Mouse (Mus musculus): ENCODE data around the gene Tead1.

Gene Tead1

DNA sequence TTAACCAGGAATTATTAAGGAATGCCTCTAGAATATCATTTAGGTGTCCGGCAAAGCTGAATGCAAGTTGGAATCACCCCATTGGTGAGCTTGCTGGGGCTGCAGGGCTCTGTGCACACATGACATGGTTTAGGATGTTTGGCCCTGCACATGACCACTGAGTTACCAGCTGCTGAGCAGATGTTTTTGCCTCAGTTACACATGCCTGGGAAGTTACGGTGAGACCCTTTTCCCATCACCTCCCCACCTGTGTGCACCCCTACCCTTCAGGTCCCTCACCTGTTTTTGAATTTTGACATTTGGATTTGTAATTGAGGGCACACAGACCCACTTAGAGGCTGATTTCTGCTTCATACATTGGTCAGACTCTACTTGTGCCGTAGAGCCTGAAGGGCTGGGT lies 6.9 kb downstream of the Tead1 start:
- DNase-seq (ENCODE audit: low spot score in 2 of 2), result no peak

GRCm38 (mm10) chr7:112686586-112686985 lies 7.5 kb downstream of the Tead1 start:
- no peak for DNase-seq (ENCODE audit: low spot score in 2 of 2)

DNA sequence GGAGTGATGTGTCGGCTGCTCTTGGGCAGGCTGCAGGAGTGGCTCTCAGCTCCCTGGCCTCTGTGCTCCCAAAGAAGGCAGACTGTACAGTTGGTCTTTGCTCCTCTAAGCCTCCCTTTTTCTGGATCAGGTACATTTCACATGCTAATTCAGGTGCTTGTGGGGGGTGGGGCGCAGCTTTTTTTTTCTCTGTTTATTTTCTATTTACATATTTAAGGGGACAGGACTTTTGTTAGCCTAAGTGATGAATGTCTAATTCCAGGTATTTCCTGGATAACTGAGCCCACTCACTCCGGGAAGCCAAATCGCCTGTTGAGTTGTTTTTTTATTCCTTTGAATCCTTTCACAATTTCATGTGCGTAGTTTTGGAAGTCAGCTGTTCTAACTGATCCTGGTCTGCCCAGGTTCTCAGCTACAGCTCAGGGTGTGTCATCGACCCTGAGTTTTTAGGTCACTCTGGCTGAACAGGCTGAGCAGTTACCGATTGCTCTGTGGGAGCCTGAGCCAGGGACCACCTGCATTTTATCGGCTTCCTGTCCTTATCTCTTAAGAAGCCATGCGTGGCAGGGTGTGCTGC lies 9.4 kb downstream of the Tead1 start:
- no peak for DNase-seq (ENCODE audit: low spot score in 2 of 2)

- no peak for DNase-seq (ENCODE audit: low spot score in 2 of 2)
Measured at GRCm38 (mm10) chr7:112690836-112691781, 12.0 kb downstream of the Tead1 start.

DNA sequence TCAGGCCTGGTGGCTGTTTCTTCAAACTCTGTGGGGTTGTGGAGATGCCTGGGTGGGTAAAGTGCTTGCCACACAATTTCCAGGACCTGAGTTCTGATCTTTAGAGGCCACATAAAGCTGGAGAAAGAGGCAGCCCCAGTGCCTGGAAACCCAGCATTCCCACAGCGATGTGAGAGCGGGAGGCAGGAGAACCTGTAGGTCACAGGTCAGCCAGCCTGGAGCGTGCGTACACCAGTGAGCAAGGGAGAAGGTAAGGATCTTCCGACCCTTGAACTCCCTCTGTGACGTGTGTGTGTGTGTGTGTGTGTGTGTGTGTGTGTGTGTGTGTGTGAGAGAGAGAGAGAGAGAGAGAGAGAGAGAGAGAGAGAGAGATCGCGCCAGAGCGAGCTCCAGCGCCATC lies 14.4 kb downstream of the Tead1 start:
- DNase-seq (ENCODE audit: low spot score in 2 of 2), result no peak

- no peak for DNase-seq (ENCODE audit: low spot score in 2 of 2)
Measured at GRCm38 (mm10) chr7:112696777-112697161, 17.7 kb downstream of the Tead1 start.

DNA sequence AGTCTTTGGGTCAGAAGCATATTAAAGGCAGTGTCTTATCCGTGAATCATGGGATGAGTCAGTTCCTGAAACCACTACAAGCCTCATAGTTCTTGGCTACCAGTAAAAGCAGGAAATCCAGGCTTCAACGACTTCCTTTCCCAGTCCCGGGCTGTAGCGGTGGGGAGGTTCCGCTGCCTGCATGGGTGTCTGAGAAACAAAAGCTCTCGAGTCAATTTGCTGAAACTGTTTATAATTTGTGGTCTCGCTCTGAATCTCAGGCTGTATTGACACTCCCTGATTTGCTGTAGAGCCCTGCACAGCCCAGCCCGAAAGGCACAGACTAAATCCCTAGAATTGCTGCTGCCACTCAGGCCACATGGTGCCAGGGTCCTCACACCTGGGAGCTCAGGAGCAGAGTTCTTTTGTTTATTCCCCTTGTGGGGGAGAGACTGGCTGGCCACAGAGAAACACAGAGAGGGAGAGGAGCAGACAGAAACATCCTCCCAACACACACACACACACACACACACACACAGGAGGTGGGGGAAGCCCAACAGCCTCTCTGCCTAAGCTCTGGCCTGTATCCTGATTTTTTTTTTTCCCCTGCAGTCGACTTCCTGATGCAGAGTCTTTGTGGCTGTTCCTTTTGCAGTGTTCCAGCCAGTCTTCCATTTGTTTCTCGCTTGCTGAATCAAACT lies 18.2 kb downstream of the Tead1 start:
- no peak for DNase-seq (ENCODE audit: low spot score in 2 of 2)

DNA sequence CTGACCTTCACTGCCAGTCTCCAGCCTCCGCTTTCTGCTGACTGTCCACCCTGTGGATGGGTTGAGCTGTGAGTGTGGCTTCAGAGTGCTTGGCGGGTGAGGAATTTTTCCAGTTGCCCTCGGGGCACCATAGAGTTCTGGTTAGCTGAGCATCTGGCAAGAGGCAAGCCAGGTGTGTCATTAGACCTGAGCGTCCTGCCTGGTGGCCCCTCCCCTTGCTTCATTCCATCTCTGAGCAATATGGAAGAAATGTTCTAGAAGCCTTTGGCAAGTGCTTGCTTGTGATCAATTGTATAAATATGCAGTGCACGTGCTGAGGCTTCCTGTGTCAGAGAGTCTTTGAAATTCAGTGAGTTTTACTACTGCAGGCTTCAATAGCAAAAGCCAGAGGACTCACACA lies 21.0 kb downstream of the Tead1 start:
- no peak for DNase-seq (ENCODE audit: low spot score in 2 of 2)

- DNase-seq (ENCODE audit: low spot score in 2 of 2), result no peak
Measured at GRCm38 (mm10) chr7:112703341-112703740, 24.2 kb downstream of the Tead1 start.

DNA sequence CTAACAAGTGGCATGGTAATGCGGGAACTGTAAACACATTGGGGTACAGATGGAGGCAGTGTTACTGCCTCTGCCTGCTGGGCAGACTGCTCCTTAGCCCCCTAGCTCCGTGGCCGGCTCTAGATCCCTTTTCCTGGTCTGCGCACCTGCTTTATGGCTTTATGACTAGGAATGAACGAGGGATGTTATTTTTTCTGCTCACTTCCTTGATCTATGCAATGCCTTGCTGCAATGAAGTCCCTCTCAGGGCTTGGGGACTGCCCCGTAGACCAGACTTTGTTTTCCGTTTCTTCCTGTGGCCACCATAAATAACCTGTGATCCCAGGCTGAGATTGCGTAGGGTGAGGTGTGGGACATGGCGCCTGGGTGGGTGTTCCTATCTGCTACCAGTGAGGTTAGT lies 26.8 kb downstream of the Tead1 start:
- no peak for DNase-seq (ENCODE audit: low spot score in 2 of 2)

GRCm38 (mm10) chr7:112706756-112707155 lies 27.6 kb downstream of the Tead1 start:
- no peak for DNase-seq (ENCODE audit: low spot score in 2 of 2)

DNA sequence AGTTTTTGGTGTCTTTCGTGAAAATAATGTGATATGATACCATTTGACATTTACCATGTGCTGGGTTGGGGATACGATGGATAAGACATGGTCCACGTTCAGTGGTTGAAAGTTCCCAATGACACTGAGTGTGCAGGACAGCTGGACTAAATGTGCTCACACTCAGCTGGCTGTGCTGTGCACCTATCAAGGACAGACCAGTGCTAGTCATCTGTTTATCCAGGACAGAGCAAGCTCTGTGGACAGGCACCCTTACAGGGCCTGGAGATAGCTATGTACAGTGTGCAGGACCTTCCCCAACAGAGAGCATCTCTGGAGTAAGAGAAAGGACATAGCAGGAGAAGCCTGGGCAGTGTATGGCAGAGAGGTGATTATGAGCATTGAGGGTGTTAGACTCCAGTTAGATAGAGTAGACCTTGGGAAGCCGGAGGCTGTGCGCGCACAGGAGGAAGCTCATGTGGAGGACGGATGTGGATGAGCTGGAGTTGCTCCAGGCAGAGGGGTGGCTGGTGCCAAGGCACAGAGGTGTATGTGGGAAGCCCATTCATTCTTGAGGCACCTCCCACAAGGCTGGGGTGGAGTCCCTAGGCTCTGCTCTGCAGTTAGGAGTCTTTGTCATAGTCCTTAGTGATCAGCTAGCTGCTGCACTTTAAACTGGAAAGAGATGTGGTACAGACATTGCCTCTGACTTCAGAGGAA lies 31.4 kb downstream of the Tead1 start:
- no peak for DNase-seq (ENCODE audit: low spot score in 2 of 2)

- no peak for DNase-seq (ENCODE audit: low spot score in 2 of 2)
Measured at GRCm38 (mm10) chr7:112711977-112712376, 32.9 kb downstream of the Tead1 start.

- no peak for DNase-seq (ENCODE audit: low spot score in 2 of 2)
Measured at GRCm38 (mm10) chr7:112713509-112713908, 34.4 kb downstream of the Tead1 start.

GRCm38 (mm10) chr7:112714783-112715182 lies 35.7 kb downstream of the Tead1 start:
- no peak for DNase-seq (ENCODE audit: low spot score in 2 of 2)

- DNase-seq (ENCODE audit: low spot score in 2 of 2), result no peak
Measured at GRCm38 (mm10) chr7:112716701-112717100, 37.6 kb downstream of the Tead1 start.

GRCm38 (mm10) chr7:112717676-112718075 lies 38.6 kb downstream of the Tead1 start:
- DNase-seq (ENCODE audit: low spot score in 2 of 2), result no peak

GRCm38 (mm10) chr7:112719394-112720142 lies 40.5 kb downstream of the Tead1 start:
- no peak for DNase-seq (ENCODE audit: low spot score in 2 of 2)

DNA sequence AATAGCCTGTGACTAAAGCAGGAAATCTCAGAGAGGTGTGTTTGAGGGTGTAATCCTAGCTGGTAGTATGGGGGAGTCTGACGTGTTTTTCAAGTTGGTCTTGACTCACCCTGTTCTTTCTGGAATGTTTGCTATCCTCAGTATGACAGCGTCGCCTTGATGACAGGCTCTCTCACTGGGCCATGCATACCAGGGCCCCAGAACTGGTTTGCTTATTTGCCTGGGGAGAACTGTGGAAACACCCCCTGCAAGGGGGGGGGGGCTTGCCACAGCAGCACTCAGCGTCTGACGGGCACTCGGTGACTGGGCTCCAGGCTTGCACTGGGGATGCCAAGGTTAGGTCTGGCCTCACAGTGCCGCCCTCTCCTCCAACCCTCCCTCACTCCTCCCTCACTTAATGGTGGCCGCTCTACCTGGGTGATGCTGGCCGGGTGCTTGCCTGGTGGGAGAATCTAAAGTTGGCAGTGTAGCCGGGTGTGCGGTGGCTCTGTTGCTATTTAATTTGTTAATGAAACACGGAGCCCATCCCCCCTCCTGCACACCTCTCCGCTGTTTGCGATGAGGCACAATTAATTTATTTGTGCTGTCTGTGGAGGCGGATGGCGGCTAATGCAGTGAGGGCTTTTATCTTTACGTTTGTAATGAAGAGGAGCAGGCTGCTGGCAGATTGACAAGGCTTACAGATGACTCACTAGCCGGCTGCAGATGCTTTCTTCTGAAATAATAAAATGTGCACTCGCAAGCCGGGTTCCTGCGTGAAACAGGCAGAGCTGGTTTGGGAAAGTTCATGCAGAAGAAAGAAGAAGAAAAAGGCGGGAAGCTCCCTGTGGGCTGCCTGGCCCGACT lies 41.2 kb downstream of the Tead1 start:
- DNase-seq (ENCODE audit: low spot score in 2 of 2), result peak; percentile 20 to 57

GRCm38 (mm10) chr7:112720989-112721337 lies 41.8 kb downstream of the Tead1 start:
- DNase-seq (ENCODE audit: low spot score in 2 of 2), result no peak

GRCm38 (mm10) chr7:112721859-112722258 lies 42.7 kb downstream of the Tead1 start:
- DNase-seq (ENCODE audit: low spot score in 2 of 2), result no peak

Data from left cerebral cortex, adult 9 months (tissue).